Mouse (Mus musculus) small intestine, adult 2 months (tissue): ENCODE measurements around the gene Slc7a5. TPM values are rescaled to one million over a fixed set of nuclear protein-coding genes. Genes with fewer than 3 reads are reported as not detected.

Source experiments
- H3K27ac ChIP-seq: fragments of 200-500 bp; 2 replicates; pipeline ENCODE4 v1.5.1; 2012; ENCODE audit warnings: low read depth, low read length, control low read depth, inconsistent platforms; ENCODE audit not compliant: insufficient read depth
- H3K27me3 ChIP-seq: fragments of 200-500 bp; 2 replicates; pipeline ENCODE4 v1.6.1; 2012; ENCODE audit warnings: mild to moderate bottlenecking, moderate library complexity, low read length, inconsistent platforms; ENCODE audit not compliant: control insufficient read depth, insufficient read depth
- H3K36me3 ChIP-seq: fragments of 200-500 bp; 2 replicates; pipeline ENCODE4 v1.6.1; 2012; ENCODE audit warnings: mild to moderate bottlenecking, low read length, control low read depth, inconsistent platforms; ENCODE audit not compliant: control insufficient read depth, insufficient read depth
- H3K4me1 ChIP-seq: fragments of 200-500 bp; 2 replicates; pipeline ENCODE4 v1.6.1; 2012; ENCODE audit warnings: low read length, inconsistent platforms, mixed read lengths; ENCODE audit not compliant: control insufficient read depth, insufficient read depth, insufficient read length
- H3K4me3 ChIP-seq: fragments of 200-500 bp; 2 replicates; pipeline ENCODE4 v1.5.1; 2012; ENCODE audit warnings: low read depth, mild to moderate bottlenecking, control low read depth, inconsistent platforms, low read length, moderate library complexity
- CTCF ChIP-seq: fragments of 200-500 bp; IDR thresholded peaks from 2 replicates; pipeline ENCODE4 v1.5.1; 2012; ENCODE audit warnings: low read depth, mild to moderate bottlenecking, control low read depth, inconsistent platforms, low read length, moderate library complexity, mixed read lengths; ENCODE audit not compliant: insufficient replicate concordance, insufficient read length; ENCODE audit errors: extremely low read depth
- POLR2A ChIP-seq: fragments of 200-500 bp; IDR thresholded peaks from 2 replicates; pipeline ENCODE4 v1.6.1; 2012; ENCODE audit warnings: low read depth, mild to moderate bottlenecking, control low read depth, inconsistent platforms, low read length, moderate library complexity
- WGBS: fragments of 180-500 bp; shearing (Covaris S2); methylation state at CpG from one replicate; pipeline ENCODE4 v1.1.7; 2018; 5-methylcytosine and 5-hydroxymethylcytosine counted together
- polyA plus RNA-seq: library from polyadenylated mRNA; depleted of rRNA; stranded (reverse); fragments of >200 nt; gene quantifications from 2 replicates; pipeline ENCODE4 v1.2.3, GENCODE M21; 2012

Gene Slc7a5
- polyA plus RNA-seq, 1 experiment = 11.5 TPM

DNA sequence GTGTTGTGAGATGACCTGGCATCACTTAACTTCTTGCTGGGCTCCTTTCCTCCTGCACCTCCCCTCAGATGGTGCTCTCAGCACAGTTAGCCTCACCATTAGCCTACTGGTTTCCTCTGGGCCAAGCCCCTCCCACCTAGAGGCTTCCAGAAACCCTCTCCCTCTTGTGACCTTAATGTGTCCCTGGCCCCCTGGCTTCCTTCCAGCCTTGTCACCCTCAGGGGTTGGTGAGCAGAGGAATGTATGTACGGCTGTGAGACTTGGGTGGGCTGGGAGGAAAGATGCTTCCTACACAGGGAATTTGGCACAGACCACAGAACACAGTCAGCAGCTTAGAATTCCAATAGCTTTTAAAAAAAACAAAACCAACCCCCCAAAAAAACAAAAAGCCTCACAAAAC lies 26.7 kb downstream of the Slc7a5 start:
- Histone ChIP-seq H3K4me1 (no peaks in the 10 kb centered on the region), H3K4me3 (no peak overlapping the region), H3K27me3 (no peaks in the 10 kb centered on the region), H3K36me3 (peaks cover 18% of the 10 kb centered on the region; the same call in 1 of the 2 replicates), H3K27ac (no peak overlapping the region)
- 88% methylated on average over 1 of the region's 1 CpGs for WGBS
- no peak for TF ChIP-seq CTCF

DNA sequence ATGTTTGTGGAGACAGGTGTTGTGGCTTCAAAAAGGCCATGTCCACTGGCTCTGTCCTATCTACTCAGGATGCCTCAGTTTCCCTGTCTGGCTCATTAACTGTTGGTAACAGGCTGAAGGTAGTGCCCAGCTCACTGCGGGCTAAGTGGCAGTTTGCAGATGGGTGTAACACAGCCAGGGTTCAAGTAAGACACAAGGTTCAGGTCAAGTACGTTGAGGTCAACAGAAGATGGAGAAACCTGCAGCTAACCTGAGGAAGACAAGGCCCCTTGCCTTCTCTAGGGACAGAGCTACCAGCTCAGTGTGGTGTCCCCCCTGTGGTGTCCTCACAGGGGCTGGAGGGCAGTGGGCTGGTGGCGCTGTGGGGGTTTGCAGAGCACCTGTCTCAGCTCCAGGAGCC lies 27.8 kb downstream of the Slc7a5 start:
- WGBS = 90% methylated on average over 3 of the region's 3 CpGs
- TF ChIP-seq POLR2A (no peak), CTCF (no peak)
- H3K27me3 ChIP-seq = no peaks in the 10 kb centered on the region

DNA sequence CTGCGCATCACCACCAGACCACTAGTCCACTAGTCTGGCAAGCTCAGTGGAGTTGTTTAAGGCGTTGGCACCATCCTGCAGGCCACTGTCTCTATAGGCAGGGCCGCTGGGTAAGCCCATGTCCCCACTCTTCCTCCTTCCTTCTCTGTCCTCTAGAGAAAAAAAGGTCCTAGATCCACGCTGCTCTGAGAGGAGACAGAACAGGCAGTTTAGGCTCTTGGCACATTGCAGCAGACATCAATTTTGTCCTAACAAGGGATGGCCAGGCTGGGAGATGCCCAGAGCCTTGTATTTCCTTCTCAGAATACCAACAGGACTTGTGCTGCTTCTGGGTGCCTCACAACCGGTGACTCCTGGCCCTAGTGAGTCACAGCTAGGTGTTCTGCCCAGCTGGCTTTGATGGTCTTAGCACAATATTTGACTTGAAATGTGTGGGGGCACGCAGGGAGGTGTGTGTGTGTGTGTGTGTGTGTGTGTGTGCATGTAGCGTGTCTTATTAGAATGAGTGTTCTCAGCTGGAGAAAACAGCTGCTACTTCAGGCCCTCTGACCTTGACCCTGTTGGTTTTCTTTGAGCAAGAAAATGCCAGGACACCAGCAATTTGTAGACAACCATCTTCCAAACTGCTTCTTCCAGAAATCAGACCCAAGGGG lies 29.5 kb downstream of the Slc7a5 start:
- 68% methylated on average over 7 of the region's 7 CpGs for WGBS

More for the DNA sequence above, 27.8 kb downstream of the Slc7a5 start:
- H3K36me3 ChIP-seq = peaks cover 18% of the 10 kb centered on the region; the same call in 1 of the 2 replicates
- no peaks in the 10 kb centered on the region for H3K4me1 ChIP-seq
- no peak overlapping the region for H3K27ac ChIP-seq
- no peak overlapping the region for H3K4me3 ChIP-seq

DNA sequence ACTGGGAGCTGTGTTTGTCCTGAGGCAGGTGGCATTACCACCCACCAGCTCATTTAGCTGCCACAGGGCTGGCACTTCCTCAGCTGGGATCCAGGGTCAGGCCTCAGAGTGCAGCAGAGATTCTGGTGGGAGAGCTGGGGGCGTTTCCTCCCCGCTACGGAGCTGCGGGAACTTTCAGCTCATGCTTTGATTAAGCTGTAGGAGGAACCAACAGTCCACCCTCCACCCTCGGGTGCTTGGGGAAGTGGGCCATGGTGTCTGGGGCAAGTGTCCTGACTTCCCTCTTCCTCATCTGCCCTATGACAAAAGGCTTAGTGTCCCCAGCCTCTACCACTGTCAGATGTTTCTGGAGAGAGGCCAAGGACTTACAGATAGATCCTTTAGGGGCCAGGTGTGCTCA lies 30.3 kb downstream of the Slc7a5 start:
- 25% methylated on average over 5 of the region's 5 CpGs for WGBS
- Histone ChIP-seq H3K27ac (no peak overlapping the region), H3K27me3 (no peaks in the 10 kb centered on the region), H3K36me3 (0 out of 2 replicates have a peak, but pooled peaks cover under 1% of the 10 kb centered on the region), H3K4me3 (no peak overlapping the region), H3K4me1 (no peaks in the 10 kb centered on the region)
- TF ChIP-seq POLR2A (no peak), CTCF (no peak)

More for the DNA sequence above, 29.5 kb downstream of the Slc7a5 start:
- no peak overlapping the region for H3K27ac ChIP-seq
- H3K27me3 ChIP-seq = no peaks in the 10 kb centered on the region
- H3K4me1 ChIP-seq = no peaks in the 10 kb centered on the region
- H3K4me3 ChIP-seq = no peak overlapping the region
- H3K36me3 ChIP-seq = peaks cover 7% of the 10 kb centered on the region; the same call in 1 of the 2 replicates
- TF ChIP-seq CTCF (no peak), POLR2A (no peak)

DNA sequence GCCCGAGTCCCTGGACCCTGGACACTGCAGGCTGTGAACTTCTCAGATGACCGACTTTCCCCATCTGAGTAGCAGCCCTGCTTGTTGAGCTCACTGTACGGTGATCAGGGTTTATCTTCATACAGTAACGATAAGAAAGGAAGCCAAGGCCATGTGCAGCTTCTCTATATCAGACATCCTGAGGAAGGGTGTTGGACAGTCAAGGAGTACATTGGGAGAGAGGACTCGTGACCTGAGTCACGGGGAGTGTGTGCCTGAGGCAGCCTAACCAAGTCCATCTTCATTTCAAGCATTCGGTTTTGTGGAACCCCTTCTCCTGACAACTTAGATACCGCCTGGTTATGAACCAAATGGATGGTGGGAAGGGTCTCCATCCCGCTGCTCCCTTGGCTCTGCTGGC lies 32.0 kb downstream of the Slc7a5 start:
- 76% methylated on average over 9 of the region's 9 CpGs for WGBS
- Histone ChIP-seq H3K4me3 (no peak overlapping the region), H3K4me1 (no peaks in the 10 kb centered on the region), H3K27ac (no peak overlapping the region), H3K36me3 (no peaks in the 10 kb centered on the region), H3K27me3 (no peaks in the 10 kb centered on the region)
- TF ChIP-seq POLR2A = no peak
- TF ChIP-seq CTCF = no peak

DNA sequence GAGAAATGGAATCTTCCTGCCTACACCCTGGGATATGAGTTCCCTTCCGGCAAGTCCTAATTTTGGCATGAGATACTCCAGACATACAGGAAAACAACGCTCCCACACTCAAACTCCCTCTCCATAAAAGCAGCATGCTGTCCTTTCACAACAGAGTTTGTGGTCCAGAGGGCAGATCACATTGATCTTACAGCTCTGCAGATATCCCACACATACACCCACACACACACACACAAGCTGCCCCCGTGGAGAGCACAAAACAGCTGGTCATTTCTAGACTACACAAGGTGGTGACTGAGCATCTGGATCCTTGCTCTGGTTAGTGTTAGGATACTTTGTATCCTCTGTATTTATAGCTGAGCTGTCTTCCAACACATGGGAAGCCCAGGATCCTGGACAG lies 32.4 kb downstream of the Slc7a5 start:
- no peaks in the 10 kb centered on the region for H3K36me3 ChIP-seq
- no peak overlapping the region for H3K4me3 ChIP-seq
- 78% methylated on average over 3 of the region's 3 CpGs for WGBS
- no peak overlapping the region for H3K27ac ChIP-seq
- no peaks in the 10 kb centered on the region for H3K27me3 ChIP-seq
- TF ChIP-seq CTCF (no peak), POLR2A (no peak)
- H3K4me1 ChIP-seq = no peaks in the 10 kb centered on the region

DNA sequence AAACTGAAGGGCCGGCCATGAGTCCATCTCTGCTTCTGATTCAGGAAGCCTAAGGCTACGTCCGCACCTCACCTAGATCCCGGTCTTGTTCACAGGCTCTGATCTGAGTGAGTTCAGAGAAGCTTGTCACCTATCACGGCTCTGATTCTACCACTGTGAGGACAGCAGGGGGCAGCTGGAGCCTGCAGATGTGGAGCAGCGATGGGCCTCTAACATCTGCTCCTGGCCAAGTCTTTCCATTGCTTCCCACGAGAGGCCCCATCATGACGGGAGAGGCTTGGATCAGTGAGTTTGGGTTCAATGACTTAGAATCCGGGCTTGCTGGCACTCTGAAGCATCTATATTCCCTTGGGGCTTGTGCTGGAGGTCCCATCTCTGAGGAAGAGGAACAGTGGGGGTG lies 33.5 kb downstream of the Slc7a5 start:
- no peak overlapping the region for H3K27ac ChIP-seq
- 48% methylated on average over 9 of the region's 9 CpGs for WGBS
- H3K4me3 ChIP-seq = no peak overlapping the region
- H3K4me1 ChIP-seq = no peaks in the 10 kb centered on the region
- no peaks in the 10 kb centered on the region for H3K36me3 ChIP-seq
- H3K27me3 ChIP-seq = no peaks in the 10 kb centered on the region
- peak; percentile 68 for TF ChIP-seq CTCF
- TF ChIP-seq POLR2A = no peak
